Mouse (Mus musculus) lung, adult 18-20 months (tissue): Measurements from ENCODE around the gene Acss1.

Experiments used
- DNase-seq, 2 experiments: peaks; one replicate each; pipeline ENCODE4 v3.0.0; 2022; ENCODE audit warnings: mixed read lengths in 2 of 2

Acss1 gene

DNA sequence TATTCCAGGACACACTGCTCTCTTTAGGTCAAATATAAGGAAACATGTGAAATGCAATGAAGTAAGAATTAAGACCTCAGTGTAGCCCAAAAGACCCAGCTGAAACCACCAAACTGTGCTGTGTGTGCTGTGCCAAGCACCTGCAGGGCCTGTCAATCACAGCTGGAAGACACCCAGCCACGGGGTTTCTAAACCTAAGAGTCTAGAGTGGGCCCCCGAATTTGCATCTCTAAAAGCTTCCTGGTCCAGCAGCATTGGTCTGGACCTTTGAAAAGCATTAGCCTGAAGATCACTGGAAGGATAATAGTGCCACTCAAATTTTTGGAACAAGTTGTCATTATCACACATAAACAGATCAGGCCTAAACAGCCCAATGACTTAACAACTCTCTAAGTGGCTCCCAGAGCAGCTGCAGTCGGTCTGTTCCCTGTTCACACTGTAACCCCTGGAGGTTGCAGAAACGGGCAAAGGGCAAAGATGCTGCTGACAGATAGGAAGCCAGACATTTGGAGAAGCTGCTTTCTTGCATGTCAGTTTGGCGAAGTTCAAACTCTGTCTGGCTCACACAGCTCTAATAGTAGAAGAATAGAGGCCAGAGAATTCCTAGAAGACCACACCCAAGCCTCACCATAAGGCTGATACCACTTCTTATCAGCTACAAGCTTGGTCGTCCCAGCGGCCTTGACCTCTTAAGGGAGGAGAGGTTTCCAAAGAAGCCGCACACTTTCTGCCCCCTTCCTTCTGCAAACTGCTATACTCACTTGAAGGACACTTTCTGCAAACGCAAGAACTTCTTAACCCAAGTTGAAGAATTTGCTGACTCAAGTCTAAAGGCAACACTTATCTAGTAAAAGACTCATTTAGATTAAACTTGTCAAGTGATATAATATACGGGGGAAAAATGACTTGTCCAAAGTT is 2.5 kb downstream of the Acss1 start:
- peak in 1 of 2 experiments; percentile 42 for DNase-seq

DNA sequence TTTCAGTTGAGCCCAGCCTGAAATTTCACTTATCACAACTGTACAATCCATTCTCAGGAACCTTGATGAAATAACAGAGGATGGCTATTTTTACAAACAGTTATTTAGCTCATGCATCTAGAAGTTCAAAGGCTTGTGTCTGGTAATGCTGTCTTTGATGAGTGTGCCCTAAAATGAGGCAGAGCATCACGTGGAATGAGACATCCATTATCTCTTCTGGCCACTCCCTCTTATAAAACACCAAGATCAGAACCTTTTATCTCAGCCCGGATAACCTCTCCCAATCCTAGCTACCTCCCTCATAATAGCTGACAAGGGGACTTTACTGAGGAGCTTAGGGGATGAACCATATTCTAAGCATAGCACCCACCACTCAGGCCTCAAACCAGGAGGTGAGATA is 3.3 kb downstream of the Acss1 start:
- DNase-seq = no peak

DNA sequence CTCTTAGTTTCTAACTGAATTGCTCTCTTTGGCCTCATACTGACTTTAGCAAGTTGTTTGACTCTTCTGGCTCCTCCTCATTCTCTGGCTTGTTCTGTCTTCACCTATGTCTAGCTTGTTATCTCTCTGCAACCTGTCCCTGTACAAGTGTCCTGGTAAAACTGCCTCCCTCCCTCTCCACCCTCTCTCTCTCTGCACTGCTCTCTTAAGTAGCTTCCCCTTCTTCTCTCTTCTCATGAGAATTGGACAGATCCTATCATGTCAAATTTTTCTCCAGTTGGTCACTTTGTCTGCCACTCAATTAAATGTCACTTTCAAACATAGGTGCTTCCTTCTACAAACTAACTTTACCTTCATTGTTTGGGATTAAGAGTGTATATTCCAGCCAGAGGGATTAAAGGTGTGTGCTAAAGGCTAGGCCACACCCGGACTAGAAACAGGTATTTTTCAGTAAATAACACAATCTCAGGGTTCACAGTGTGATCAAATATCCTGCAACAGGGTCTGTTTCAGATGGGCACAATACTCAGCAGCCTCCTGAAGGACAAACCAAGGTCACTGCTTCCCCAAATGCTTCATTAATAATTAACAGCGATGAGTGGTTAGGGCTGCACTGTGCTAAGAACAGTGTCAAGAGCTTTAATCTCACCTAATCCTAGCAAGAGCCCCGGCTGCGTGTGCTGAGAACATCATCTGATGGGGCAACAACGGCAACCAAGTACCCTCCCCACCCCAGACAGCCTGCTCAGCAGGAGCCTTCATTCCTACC is 4.0 kb downstream of the Acss1 start:
- no peak for DNase-seq

DNA sequence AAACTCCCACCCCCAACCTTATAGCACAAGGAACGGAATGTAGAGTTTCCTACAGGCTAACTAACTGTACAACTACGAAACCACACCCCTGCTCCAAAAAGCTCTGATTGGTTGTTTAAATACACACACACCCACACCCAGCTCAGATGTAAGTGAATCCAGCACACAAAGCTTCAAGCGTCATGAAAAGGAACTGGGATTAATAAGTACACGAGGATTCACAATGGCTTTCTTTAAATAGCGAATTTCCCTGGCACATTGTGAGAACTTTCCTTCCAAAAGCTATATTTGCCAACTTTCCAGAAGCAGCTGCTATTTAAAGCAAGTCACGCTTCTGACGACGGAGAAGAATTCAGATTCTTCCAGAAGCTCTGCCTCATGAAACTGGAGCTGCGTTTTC is 5.0 kb downstream of the Acss1 start:
- peak in 1 of 2 experiments; percentile 45 for DNase-seq

DNA sequence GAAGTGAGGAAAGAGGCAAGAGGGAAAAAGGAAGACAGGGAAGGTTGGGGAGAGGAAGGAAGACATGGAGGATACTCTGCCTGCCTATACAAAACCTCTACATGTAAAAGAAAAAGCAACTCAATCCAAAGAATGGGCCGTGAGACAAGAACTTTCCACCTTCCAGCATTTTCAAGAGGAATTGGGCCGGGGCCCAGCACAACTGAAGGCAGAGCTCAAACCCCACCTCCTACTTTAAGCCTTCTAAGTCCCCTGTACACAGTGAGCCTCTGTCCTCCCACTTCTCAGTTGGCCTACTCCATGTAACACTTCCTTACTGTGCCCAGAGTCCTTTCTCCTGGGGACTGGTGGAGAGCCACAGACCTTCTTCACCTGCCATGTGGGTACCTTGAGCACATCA is 6.3 kb downstream of the Acss1 start:
- no peak for DNase-seq

DNA sequence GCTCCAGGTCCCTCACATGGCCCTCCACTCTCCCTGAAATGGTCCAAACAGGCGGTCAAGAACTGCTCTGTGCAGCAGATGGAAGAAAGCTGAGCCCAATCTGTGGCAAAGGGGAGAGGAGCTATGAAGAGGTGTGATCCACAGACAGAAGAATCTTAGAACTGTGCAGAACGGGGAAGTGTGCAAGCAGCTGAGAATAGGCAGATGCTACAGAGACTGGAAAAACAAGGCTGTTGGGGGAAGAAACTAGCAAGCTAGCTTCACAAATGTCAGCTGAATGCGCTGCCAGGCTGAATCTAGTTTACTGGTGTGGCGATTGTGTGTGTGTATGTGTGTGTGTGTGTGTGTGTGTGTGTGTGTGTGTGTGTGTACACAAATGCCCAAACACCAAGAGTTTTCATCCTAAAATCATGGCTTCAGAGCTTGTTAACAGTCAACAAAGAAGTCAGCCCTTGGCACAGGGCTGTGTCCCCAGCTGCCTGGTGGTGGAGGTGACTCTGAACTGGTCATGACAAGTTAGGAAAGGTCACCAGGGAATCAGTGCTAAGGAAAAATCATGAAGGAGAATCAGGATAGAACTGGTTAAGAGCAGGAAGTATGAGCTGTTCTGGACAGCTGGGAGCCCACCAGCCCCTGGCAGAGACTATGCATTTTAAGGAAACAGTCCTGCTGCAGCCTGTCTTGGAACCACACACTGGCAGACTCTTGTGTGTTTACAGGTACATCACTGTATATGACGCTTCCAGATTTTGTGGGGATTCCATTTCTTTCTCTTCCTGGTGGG is 7.4 kb downstream of the Acss1 start:
- no peak for DNase-seq

DNA sequence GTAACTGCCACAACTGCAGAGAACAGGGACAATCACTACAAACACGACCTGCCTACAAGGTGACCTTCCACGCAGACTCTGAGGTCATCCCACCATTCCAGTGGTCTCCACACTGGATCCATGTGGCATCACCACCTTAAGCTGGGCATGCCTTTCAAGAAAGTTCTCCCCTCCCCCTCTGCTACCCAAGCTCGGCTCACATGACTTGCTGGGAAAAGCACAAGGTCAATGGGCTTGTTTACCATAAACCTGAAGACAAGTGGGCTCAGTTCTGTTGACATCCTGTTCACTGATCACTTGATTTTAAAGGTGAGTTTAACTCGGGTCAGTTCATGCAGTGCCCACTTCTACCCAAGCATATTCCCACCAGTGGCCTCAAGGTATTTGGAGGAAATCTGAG is 8.3 kb downstream of the Acss1 start:
- DNase-seq = no peak

- no peak for DNase-seq
Measured at GRCm38 (mm10) chr2:150656975-150657768, 11.1 kb downstream of the Acss1 start.

DNA sequence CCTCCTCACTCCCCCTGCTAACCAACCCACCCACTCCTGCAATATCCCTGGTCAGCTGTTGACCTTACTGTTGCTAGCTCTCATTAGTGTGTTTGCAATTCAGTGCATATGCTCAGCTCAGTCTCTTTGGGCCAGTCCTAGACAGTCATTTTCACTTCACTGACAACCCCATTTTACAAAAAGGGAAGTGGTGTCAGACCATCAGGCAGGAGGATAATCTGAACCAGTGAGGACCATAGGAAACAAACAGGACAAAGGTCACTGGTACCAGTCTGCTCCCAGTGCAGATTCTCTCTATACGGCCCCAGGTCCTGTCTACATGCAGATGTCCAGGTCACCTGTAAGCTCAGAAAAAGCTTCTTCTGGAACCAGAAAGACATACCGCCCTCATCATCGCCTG is 12.2 kb downstream of the Acss1 start:
- DNase-seq = no peak

DNA sequence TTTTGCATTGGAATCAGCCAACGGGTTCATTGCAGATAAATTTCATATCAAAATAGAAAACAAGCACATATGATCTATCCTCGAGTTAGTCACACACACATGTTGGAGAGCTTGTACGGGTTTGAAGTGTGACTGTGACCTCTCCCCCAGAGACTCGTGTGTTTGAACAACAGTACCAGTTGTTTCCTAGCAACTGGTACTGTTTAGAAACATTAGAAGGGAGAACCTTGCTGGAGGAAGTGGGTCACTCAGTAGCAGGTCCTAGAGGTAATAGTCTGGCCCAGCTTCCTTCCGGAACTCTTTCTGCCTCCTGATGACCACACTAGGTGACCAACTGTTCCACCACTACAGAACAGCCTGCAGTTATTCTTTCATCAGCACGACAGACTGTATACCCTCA is 13.0 kb downstream of the Acss1 start:
- DNase-seq = peak in 1 of 2 experiments; percentile 56

DNA sequence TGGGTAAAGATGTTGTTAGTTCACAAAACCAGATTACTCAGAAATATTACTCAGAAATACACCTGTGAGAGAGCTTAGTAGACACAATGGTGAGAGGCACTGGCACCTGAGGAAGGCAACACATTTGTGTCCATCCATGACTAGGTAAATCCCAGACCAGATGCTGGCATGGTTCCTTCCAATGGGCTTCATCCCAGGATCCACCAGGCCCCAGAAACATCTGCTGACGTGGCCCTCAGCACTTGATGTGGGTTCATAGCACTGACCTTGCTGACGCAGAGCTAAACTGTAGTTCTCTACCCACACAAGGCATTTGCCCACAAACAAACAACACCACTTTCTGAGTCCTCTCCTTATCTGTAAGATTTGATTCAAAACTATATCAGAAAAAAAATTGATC is 13.5 kb downstream of the Acss1 start:
- no peak for DNase-seq

DNA sequence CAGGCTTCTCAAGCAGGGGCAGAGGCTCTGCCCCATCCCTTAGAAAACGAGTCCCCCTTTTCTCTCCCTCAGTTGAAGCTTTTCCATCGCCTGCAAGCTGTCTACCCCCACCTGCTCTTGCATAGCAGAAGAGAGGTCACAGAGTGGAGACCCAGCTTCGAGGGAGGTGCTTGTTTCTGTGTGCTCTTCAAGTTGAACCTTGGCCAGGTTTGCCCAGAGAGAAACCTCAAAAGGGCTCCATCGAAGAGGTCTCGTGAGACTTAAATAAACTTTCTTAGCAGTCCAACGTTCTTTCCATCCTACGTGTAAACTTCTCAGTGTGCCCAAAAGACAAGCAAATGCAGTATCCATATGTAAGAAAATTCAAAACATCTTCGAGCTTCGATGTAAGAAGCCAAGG is 16.9 kb downstream of the Acss1 start:
- peak in 1 of 2 experiments; percentile 43 for DNase-seq

DNA sequence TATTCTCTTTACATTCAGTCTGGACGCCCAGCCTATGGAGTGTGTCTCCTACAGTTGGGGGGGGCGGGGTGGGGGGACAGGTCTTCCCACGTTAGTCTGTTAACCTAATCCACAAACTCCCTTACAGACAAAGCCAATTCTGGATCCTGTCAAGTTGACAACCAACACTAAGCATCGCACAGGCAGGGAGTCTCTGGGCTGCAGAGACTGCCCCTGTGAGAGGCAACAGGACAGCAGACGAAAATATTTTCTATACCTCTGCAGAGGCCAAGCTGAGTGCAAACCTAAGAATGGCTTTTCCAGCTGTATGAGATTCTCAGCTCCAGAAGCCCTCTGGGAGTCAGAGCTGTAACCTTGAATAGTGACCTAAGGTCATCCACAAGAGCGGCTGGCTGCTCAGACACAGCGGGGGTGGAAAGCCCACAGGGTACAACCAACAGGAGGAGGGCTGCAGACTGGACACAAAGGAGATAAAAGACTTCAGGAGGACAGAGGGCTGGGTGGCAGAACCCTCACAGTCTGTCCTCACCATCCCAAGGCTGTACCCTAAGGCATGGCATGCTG is 17.7 kb downstream of the Acss1 start:
- DNase-seq = no peak

DNA sequence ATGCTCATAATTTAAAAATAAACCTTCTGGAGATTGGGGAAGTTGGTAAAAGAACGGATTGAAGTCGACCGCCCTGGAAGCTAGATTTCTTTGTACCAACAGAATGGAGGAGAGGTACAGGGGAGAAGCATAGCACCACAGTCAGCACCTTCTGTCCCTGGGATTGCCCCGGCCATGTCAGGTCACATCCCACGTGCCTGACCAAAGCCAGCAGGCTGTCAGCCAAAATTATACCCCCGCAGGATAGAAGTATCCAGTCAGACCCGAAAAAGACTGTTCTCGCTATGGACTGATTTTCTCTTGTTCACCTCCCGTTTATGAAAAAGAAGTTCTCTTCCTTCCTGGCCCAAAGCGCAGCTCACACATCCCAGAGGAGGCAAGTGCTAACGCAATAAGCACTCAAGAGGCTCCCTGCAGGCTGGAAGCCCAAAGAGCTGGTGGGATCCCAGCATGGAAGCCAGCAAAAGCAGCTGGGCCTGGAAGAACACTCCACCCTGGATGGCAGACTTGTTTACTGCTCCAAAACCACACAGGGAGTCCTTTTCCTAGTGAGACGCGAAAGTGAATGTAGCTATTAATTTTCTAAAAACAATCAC is 19.9 kb downstream of the Acss1 start:
- no peak for DNase-seq

GRCm38 (mm10) chr2:150647681-150648299 is 20.5 kb downstream of the Acss1 start:
- no peak for DNase-seq

GRCm38 (mm10) chr2:150646411-150647121 is 21.7 kb downstream of the Acss1 start:
- DNase-seq = no peak

DNA sequence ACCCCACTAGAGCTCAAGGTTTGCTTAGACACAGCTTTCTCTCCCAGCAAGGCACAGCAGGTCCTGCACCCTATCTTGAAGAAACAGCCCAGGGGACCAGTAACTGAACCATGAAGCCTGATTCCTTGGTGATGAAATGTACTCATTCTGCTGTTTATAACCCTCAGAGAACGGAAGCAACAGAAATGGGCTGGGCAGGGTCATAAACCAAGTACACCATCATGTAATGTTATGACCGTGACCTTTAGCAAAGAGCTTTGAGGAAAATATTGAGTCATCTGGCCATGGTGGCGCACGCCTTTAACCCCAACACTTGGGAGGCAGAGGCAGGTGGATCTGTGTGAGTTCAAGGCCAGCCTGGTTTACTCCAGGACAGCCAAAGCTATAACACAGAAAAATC is 23.1 kb downstream of the Acss1 start:
- DNase-seq = no peak

GRCm38 (mm10) chr2:150643726-150644415 is 24.4 kb downstream of the Acss1 start:
- no peak for DNase-seq

DNA sequence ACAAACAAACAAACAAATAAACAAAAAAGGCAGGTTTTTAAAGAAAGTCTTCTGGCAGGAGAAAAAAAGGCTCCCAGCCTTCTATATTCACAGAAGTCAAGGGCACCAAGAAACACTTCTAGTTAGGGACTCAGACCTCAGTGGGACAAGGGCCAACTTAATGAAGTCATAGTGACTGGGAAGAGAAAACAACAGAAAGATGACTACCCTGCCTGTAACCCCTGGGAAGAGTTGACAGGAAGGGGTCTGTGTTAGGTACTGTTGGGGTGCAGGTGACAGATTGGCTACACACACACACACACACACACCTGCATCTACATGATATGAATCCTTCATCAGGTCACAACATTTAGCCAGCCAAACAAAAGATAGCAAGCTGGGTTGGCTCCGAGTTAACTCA is 25.1 kb downstream of the Acss1 start:
- no peak for DNase-seq

- DNase-seq = no peak
Measured at GRCm38 (mm10) chr2:150638370-150638733, 29.9 kb downstream of the Acss1 start.
